Mouse (Mus musculus) intestine, embryonic 15.5 days (tissue): ENCODE measurements around the gene Rpe65. TPM values are rescaled to one million over a fixed set of nuclear protein-coding genes. Genes with fewer than 3 reads are reported as not detected.

Source experiments
- ATAC-seq: fragments of 200-750 bp; cut with Nextera tagmentation; 2 replicates; pipeline ENCODE4 v1.8.0; 2017; ENCODE audit warnings: moderate TSS enrichment, moderate library complexity
- H3K27ac ChIP-seq: fragments of 300-500 bp; sonication (generic); 2 replicates; pipeline ENCODE4 v1.5.1; 2015; ENCODE audit warnings: mild to moderate bottlenecking, inconsistent platforms
- H3K27me3 ChIP-seq: fragments of 300-500 bp; sonication (generic); replicated peaks from 2 replicates; pipeline ENCODE4 v1.6.1; 2015; ENCODE audit warnings: inconsistent platforms
- H3K36me3 ChIP-seq: fragments of 300-500 bp; sonication (generic); 2 replicates; pipeline ENCODE4 v1.6.1; 2015; ENCODE audit warnings: inconsistent platforms
- H3K4me1 ChIP-seq: fragments of 300-500 bp; sonication (generic); replicated peaks from 2 replicates; pipeline ENCODE4 v1.6.1; 2015; ENCODE audit warnings: inconsistent platforms
- H3K4me2 ChIP-seq: fragments of 300-500 bp; sonication (generic); replicated peaks from 2 replicates; pipeline ENCODE4 v1.6.1; 2015; ENCODE audit warnings: mild to moderate bottlenecking, inconsistent platforms
- H3K4me3 ChIP-seq: fragments of 300-500 bp; sonication (generic); replicated peaks from 2 replicates; pipeline ENCODE4 v1.5.1; 2015; ENCODE audit warnings: inconsistent platforms
- H3K9ac ChIP-seq: fragments of 300-500 bp; sonication (generic); 2 replicates; pipeline ENCODE4 v1.6.1; 2015; ENCODE audit warnings: inconsistent platforms
- H3K9me3 ChIP-seq: fragments of 300-500 bp; sonication (generic); 2 replicates; pipeline ENCODE4 v1.6.1; 2016; ENCODE audit warnings: inconsistent platforms
- WGBS: fragments of 180-500 bp; shearing (Covaris S2); methylation state at CpG from one replicate; pipeline ENCODE4 v1.1.7; 2015; 5-methylcytosine and 5-hydroxymethylcytosine counted together
- polyA plus RNA-seq: library from polyadenylated mRNA; unstranded; fragments of >200 nt; fragmentation: Nextera tagmentation; extraction: Ambion mirVana; gene quantifications from 2 replicates; pipeline ENCODE4 v1.2.1, GENCODE M21; 2015

The Rpe65 gene
- not detected in 2 replicates for polyA plus RNA-seq

GRCm38 (mm10) chr3:159598875-159599274 is at the start of gene Rpe65:
Gene Rpe65, plus strand, starts transcription at chr3:159599175.
- WGBS, result 53% methylated on average over 1 of the region's 1 CpGs
- Histone ChIP-seq H3K36me3 (no peaks in the 10 kb centered on the region), H3K9me3 (no peaks in the 10 kb centered on the region), H3K4me3 (no peak within 1 kb of the TSS), H3K27me3 (no peaks in the 10 kb centered on the region), H3K27ac (no peak within 1 kb of the TSS), H3K4me2 (no peak within 1 kb of the TSS), H3K9ac (no peak within 1 kb of the TSS), H3K4me1 (no peaks in the 10 kb centered on the region)
- ATAC-seq, result no peak

- H3K4me1 ChIP-seq, result no peaks in the 10 kb centered on the region
- no peaks in the 10 kb centered on the region for H3K36me3 ChIP-seq
- H3K9me3 ChIP-seq, result no peaks in the 10 kb centered on the region
- no peak overlapping the region for H3K4me3 ChIP-seq
- no peak overlapping the region for H3K27ac ChIP-seq
- no peaks in the 10 kb centered on the region for H3K27me3 ChIP-seq
- H3K9ac ChIP-seq, result no peak overlapping the region
- no peak overlapping the region for H3K4me2 ChIP-seq
- ATAC-seq, result no peak
Measured at GRCm38 (mm10) chr3:159550224-159550623, 48.8 kb upstream of the Rpe65 start.

- Histone ChIP-seq H3K4me3 (no peak overlapping the region), H3K36me3 (no peaks in the 10 kb centered on the region), H3K27me3 (no peaks in the 10 kb centered on the region), H3K4me1 (no peaks in the 10 kb centered on the region), H3K9me3 (no peaks in the 10 kb centered on the region), H3K27ac (no peak overlapping the region), H3K4me2 (no peak overlapping the region), H3K9ac (no peak overlapping the region)
- 78% methylated on average over 1 of the region's 1 CpGs for WGBS
- no peak for ATAC-seq
Measured at GRCm38 (mm10) chr3:159614977-159615376, 16.0 kb downstream of the Rpe65 start.

- H3K27ac ChIP-seq, result no peak overlapping the region
- H3K36me3 ChIP-seq, result no peaks in the 10 kb centered on the region
- no peak overlapping the region for H3K4me3 ChIP-seq
- ATAC-seq, result peak; percentile 61
- no peaks in the 10 kb centered on the region for H3K27me3 ChIP-seq
- H3K9me3 ChIP-seq, result no peaks in the 10 kb centered on the region
- no peak overlapping the region for H3K9ac ChIP-seq
- WGBS, result 39% methylated on average over 1 of the region's 1 CpGs
- no peaks in the 10 kb centered on the region for H3K4me1 ChIP-seq
- H3K4me2 ChIP-seq, result no peak overlapping the region
Measured at GRCm38 (mm10) chr3:159621026-159621425, 22.1 kb downstream of the Rpe65 start.

GRCm38 (mm10) chr3:159624010-159624409 is 25.0 kb downstream of the Rpe65 start:
- Histone ChIP-seq H3K4me3 (no peak overlapping the region), H3K4me2 (no peak overlapping the region), H3K4me1 (no peaks in the 10 kb centered on the region), H3K27me3 (no peaks in the 10 kb centered on the region), H3K36me3 (no peaks in the 10 kb centered on the region), H3K27ac (no peak overlapping the region), H3K9me3 (no peaks in the 10 kb centered on the region), H3K9ac (no peak overlapping the region)
- WGBS, result 70% methylated on average over 1 of the region's 1 CpGs
- peak; percentile 76 for ATAC-seq

- Histone ChIP-seq H3K4me2 (no peak overlapping the region), H3K9ac (no peak overlapping the region), H3K9me3 (no peaks in the 10 kb centered on the region), H3K36me3 (no peaks in the 10 kb centered on the region), H3K27me3 (no peaks in the 10 kb centered on the region), H3K27ac (no peak overlapping the region), H3K4me1 (no peaks in the 10 kb centered on the region), H3K4me3 (no peak overlapping the region)
- no peak for ATAC-seq
- WGBS, result 57% methylated on average over 1 of the region's 1 CpGs
Measured at GRCm38 (mm10) chr3:159660741-159661140, 61.8 kb downstream of the Rpe65 start.

- no peak for ATAC-seq
- 87% methylated on average over 1 of the region's 1 CpGs for WGBS
- no peak overlapping the region for H3K9ac ChIP-seq
Measured at GRCm38 (mm10) chr3:159663333-159663732, 64.4 kb downstream of the Rpe65 start.

More at GRCm38 (mm10) chr3:159663333-159663732, 64.4 kb downstream of the Rpe65 start:
- Histone ChIP-seq H3K27me3 (no peaks in the 10 kb centered on the region), H3K4me3 (no peak overlapping the region), H3K9me3 (no peaks in the 10 kb centered on the region), H3K36me3 (no peaks in the 10 kb centered on the region), H3K27ac (no peak overlapping the region), H3K4me1 (no peaks in the 10 kb centered on the region), H3K4me2 (no peak overlapping the region)

Other genes with a start within 250 kb of the Rpe65 start
- 24.7 and 34.6 TPM in 2 replicates for gene Depdc1a, start 103.7 kb upstream of the Rpe65 start, polyA plus RNA-seq
- 76.3 and 82.2 TPM in 2 replicates for gene Wls, start 240.5 kb downstream of the Rpe65 start, polyA plus RNA-seq